Mouse (Mus musculus) telencephalon, adult 2 months (tissue): ENCODE measurements at regions not wholly inside any gene's neighbourhood (a gene's known extent, or its start where the extent isn't known, plus 50 kb on each side); places are given as distances from the start of the nearest gene placed in this dataset.

Experiments used
- DNase-seq: peaks from one replicate; pipeline ENCODE4 v3.0.0-alpha.2; 2011; ENCODE audit warnings: low read depth, low spot score

GRCm38 (mm10) chr11:30372924-30373323, 98.7 kb downstream of the 4930505A04Rik start:
- no peak for DNase-seq

- peak; percentile 35 for DNase-seq
These were observed 99.7 kb downstream of the 4930505A04Rik start for GRCm38 (mm10) chr11:30371963-30372362.

- DNase-seq, result no peak
These were observed 101.7 kb upstream of the Sptbn1 start for GRCm38 (mm10) chr11:30369601-30370240.

- DNase-seq, result peak; percentile 11
These were observed 99.6 kb upstream of the Sptbn1 start for GRCm38 (mm10) chr11:30367373-30368225.

- DNase-seq, result no peak
These were observed 98.5 kb upstream of the Sptbn1 start for GRCm38 (mm10) chr11:30366491-30366890.

- no peak for DNase-seq
These were observed 97.0 kb upstream of the Sptbn1 start for GRCm38 (mm10) chr11:30364993-30365392.

GRCm38 (mm10) chr11:30364591-30364990, 96.6 kb upstream of the Sptbn1 start:
- DNase-seq, result no peak

GRCm38 (mm10) chr11:30358196-30358595, 90.2 kb upstream of the Sptbn1 start:
- DNase-seq, result no peak

- no peak for DNase-seq
These were observed 87.4 kb upstream of the Sptbn1 start for GRCm38 (mm10) chr11:30355356-30355755.

GRCm38 (mm10) chr11:30326371-30326770, 58.4 kb upstream of the Sptbn1 start:
- DNase-seq, result no peak
